Mouse (Mus musculus): ENCODE measurements around the gene Tnfsf4. TPM values are rescaled to one million over a fixed set of nuclear protein-coding genes. Genes with fewer than 3 reads are reported as not detected.

Tnfsf4 gene
- polyA plus RNA-seq, 1 experiment from 2014 or later, result not detected

DNA sequence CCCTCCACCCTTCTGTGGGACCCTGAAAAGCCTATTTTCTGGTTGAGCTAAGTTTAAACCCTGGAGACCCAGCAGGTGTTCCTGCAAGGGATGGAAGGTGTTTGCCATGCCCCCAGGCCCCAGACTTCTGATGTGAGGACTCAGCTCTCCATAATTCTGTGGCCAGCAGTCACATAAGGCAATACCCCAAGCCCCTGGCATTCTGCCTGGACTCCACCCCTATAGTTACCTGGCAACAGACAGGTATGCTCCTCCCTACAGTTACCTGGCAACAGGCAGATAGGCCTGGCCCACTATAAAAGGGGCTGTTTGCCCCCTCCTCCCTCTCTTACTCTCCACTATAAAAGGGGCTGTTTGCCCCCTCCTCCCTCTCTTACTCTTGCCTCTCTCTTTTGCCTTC, 24.7 kb downstream of the Tnfsf4 start:
- H3K4me1 ChIP-seq (ENCODE audit: insufficient read depth), result no peaks in the 10 kb centered on the region
- H3K9me3 ChIP-seq (ENCODE audit: low read depth, low read length), result no peaks in the 10 kb centered on the region
- H3K4me2 ChIP-seq, result no peak overlapping the region
- no peak overlapping the region for H3K27ac ChIP-seq (ENCODE audit: low read depth)
- no peaks in the 10 kb centered on the region for H3K36me3 ChIP-seq (ENCODE audit: insufficient read depth)
- H3K9ac ChIP-seq, result no peak overlapping the region
- DNase-seq (peak; percentile 44), ATAC-seq (ENCODE audit: insufficient read depth) (no peak)
- TF ChIP-seq CTCF (IDR thresholded peaks at IDR 0.05; ENCODE audit: low read depth), result no peak
- H3K27me3 ChIP-seq (ENCODE audit: insufficient read depth, low read length), result no peaks in the 10 kb centered on the region
- no peak overlapping the region for H3K4me3 ChIP-seq (ENCODE audit: low read depth, low read length)

DNA sequence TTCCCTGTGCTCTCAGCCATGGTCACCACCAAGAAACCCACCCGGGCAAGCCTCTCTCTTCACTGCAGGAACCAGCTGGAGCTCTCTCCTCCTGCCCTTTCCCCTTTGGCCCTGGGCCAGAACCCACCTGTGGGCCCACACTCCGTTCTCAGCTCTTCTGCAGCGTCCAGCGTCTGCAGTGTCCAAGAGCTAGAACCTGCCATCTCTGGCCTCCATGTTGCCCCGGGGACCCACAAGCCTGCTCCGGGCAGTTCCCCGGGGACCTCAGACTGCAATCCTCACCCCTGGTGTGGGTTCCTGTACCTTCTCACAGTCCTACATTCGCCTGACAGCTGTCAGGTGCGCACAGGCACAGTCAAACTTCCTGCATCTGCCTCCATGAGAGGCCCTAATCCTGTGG, 25.4 kb downstream of the Tnfsf4 start:
- WGBS, result 79% methylated on average over 9 of the region's 9 CpGs
- H3K36me3 ChIP-seq (ENCODE audit: insufficient read depth), result no peaks in the 10 kb centered on the region
- DNase-seq (no peak), ATAC-seq (ENCODE audit: insufficient read depth) (no peak)
- no peaks in the 10 kb centered on the region for H3K4me1 ChIP-seq (ENCODE audit: insufficient read depth)
- no peak overlapping the region for H3K4me3 ChIP-seq (ENCODE audit: low read depth, low read length)
- H3K27me3 ChIP-seq (ENCODE audit: insufficient read depth, low read length), result no peaks in the 10 kb centered on the region
- no peak overlapping the region for H3K9ac ChIP-seq
- H3K4me2 ChIP-seq, result no peak overlapping the region
- no peak overlapping the region for H3K27ac ChIP-seq (ENCODE audit: low read depth)
- TF ChIP-seq CTCF (IDR thresholded peaks at IDR 0.05; ENCODE audit: low read depth), result no peak
- no peaks in the 10 kb centered on the region for H3K9me3 ChIP-seq (ENCODE audit: low read depth, low read length)

GRCm38 (mm10) chr1:161426277-161427056, 31.3 kb downstream of the Tnfsf4 start:
- 30% methylated on average over 4 of the region's 4 CpGs for WGBS
- Histone ChIP-seq H3K4me1 (ENCODE audit: insufficient read depth) (no peaks in the 10 kb centered on the region), H3K9me3 (ENCODE audit: low read depth, low read length) (no peaks in the 10 kb centered on the region), H3K27ac (ENCODE audit: low read depth) (peak overlapping the region; percentile 19; the same call in 1 of the 2 replicates), H3K4me3 (ENCODE audit: low read depth, low read length) (no peak overlapping the region), H3K36me3 (ENCODE audit: insufficient read depth) (no peaks in the 10 kb centered on the region), H3K4me2 (no peak overlapping the region), H3K27me3 (ENCODE audit: insufficient read depth, low read length) (no peaks in the 10 kb centered on the region), H3K9ac (no peak overlapping the region)
- DNase-seq (peak; percentile 86), ATAC-seq (ENCODE audit: insufficient read depth) (peak; percentile 87)
- TF ChIP-seq CTCF (IDR thresholded peaks at IDR 0.05; ENCODE audit: low read depth), result no peak

GRCm38 (mm10) chr1:161427057-161427311, 31.8 kb downstream of the Tnfsf4 start:
- Histone ChIP-seq H3K4me2 (no peak overlapping the region), H3K4me3 (ENCODE audit: low read depth, low read length) (no peak overlapping the region), H3K36me3 (ENCODE audit: insufficient read depth) (no peaks in the 10 kb centered on the region), H3K9me3 (ENCODE audit: low read depth, low read length) (no peaks in the 10 kb centered on the region), H3K27me3 (ENCODE audit: insufficient read depth, low read length) (no peaks in the 10 kb centered on the region), H3K27ac (ENCODE audit: low read depth) (peak overlapping the region; percentile 19; the same call in 1 of the 2 replicates), H3K4me1 (ENCODE audit: insufficient read depth) (no peaks in the 10 kb centered on the region), H3K9ac (no peak overlapping the region)
- WGBS, result 29% methylated on average over 1 of the region's 1 CpGs
- no peak for TF ChIP-seq CTCF (IDR thresholded peaks at IDR 0.05; ENCODE audit: low read depth)
- DNase-seq, result no peak
- peak; percentile 87 for ATAC-seq (ENCODE audit: insufficient read depth)

GRCm38 (mm10) chr1:161435781-161436180, 40.6 kb downstream of the Tnfsf4 start:
- TF ChIP-seq CTCF (IDR thresholded peaks at IDR 0.05; ENCODE audit: low read depth), result no peak
- H3K36me3 ChIP-seq (ENCODE audit: insufficient read depth), result no peaks in the 10 kb centered on the region
- H3K4me1 ChIP-seq (ENCODE audit: insufficient read depth), result no peaks in the 10 kb centered on the region
- H3K9me3 ChIP-seq (ENCODE audit: low read depth, low read length), result no peaks in the 10 kb centered on the region
- H3K9ac ChIP-seq, result no peak overlapping the region
- no peak for ATAC-seq (ENCODE audit: insufficient read depth)
- WGBS, result 70% methylated on average over 2 of the region's 2 CpGs
- H3K4me2 ChIP-seq, result no peak overlapping the region
- no peaks in the 10 kb centered on the region for H3K27me3 ChIP-seq (ENCODE audit: insufficient read depth, low read length)
- DNase-seq, result no peak
- H3K27ac ChIP-seq (ENCODE audit: low read depth), result no peak overlapping the region
- no peak overlapping the region for H3K4me3 ChIP-seq (ENCODE audit: low read depth, low read length)

GRCm38 (mm10) chr1:161436503-161436902, 41.3 kb downstream of the Tnfsf4 start:
- H3K9ac ChIP-seq, result no peak overlapping the region
- no peak for TF ChIP-seq CTCF (IDR thresholded peaks at IDR 0.05; ENCODE audit: low read depth)
- H3K4me1 ChIP-seq (ENCODE audit: insufficient read depth), result no peaks in the 10 kb centered on the region
- no peaks in the 10 kb centered on the region for H3K27me3 ChIP-seq (ENCODE audit: insufficient read depth, low read length)
- no peak for ATAC-seq (ENCODE audit: insufficient read depth)
- H3K4me3 ChIP-seq (ENCODE audit: low read depth, low read length), result no peak overlapping the region
- DNase-seq, result no peak
- WGBS, result 78% methylated on average over 6 of the region's 6 CpGs
- H3K9me3 ChIP-seq (ENCODE audit: low read depth, low read length), result no peaks in the 10 kb centered on the region
- H3K27ac ChIP-seq (ENCODE audit: low read depth), result no peak overlapping the region
- no peaks in the 10 kb centered on the region for H3K36me3 ChIP-seq (ENCODE audit: insufficient read depth)
- no peak overlapping the region for H3K4me2 ChIP-seq

DNA sequence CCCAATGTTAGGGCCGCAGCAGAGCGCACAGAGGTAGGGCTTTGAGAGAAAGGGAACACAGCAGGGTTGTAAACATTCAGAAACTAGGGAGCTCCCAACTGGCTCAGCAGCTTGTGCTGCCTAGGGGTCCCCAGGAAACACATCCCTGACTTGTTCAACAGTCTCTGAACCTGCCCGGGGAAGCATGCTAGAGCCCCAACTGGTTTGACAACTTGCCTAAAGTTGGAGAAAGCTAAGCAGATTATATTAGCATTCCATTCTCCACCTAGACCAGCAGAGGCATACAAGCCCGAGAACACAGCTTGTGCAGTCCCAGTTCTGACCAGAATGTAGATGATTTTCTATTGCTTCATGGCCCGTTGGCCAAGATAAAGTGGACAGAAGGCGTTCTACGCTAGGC, 49.6 kb downstream of the Tnfsf4 start:
- no peak overlapping the region for H3K4me3 ChIP-seq (ENCODE audit: low read depth, low read length)
- H3K9ac ChIP-seq, result no peak overlapping the region
- no peak overlapping the region; the same call in 1 of the 2 replicates for H3K4me2 ChIP-seq
- ATAC-seq (ENCODE audit: insufficient read depth) (peak; percentile 89), DNase-seq (peak; percentile 78)
- WGBS, result 66% methylated on average over 7 of the region's 7 CpGs
- no peaks in the 10 kb centered on the region for H3K36me3 ChIP-seq (ENCODE audit: insufficient read depth)
- H3K27ac ChIP-seq (ENCODE audit: low read depth), result peak overlapping the region; percentile 76; the same call in 1 of the 2 replicates
- TF ChIP-seq CTCF (IDR thresholded peaks at IDR 0.05; ENCODE audit: low read depth), result peak; percentile 40
- H3K27me3 ChIP-seq (ENCODE audit: insufficient read depth, low read length), result no peaks in the 10 kb centered on the region
- no peaks in the 10 kb centered on the region for H3K9me3 ChIP-seq (ENCODE audit: low read depth, low read length)
- H3K4me1 ChIP-seq (ENCODE audit: insufficient read depth), result no peaks in the 10 kb centered on the region
